Mouse (Mus musculus): ENCODE data around the gene Gcnt2. TPM values are rescaled to one million over a fixed set of nuclear protein-coding genes. Genes with fewer than 3 reads are reported as not detected.
"Not testable (repeated sequence)": the region's sequence is repeated elsewhere in the genome, so short reads cannot be mapped to it uniquely, and the experiment has no call there.

Gene Gcnt2
- total RNA-seq, 2 experiments from 2014 or later, result 13.9 to 14.1 TPM

GRCm38 (mm10) chr13:40868844-40869587 is 9.5 kb downstream of the Gcnt2 start:
- DNase-seq (ENCODE audit: low spot score in 2 of 2), result no peak

DNA sequence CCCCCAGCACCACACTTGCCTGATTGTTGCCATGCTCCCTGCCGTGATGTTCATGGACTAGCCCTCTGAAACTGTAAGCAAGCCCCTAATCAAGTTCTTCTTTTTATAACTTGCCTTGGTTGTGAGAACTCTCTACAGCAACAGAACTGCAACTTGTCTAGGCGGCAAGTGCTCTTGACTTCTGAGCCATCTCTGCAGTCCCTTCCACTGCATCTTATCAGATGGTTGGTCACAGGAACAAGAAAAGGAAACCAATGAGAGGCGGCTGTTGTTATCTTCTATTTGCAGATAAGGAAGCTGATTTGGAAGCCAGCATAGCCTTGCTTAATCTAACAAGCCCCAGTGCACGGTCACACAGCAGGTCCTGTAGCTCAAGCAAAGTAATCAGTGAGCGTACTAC is 14.5 kb downstream of the Gcnt2 start:
- no peak for DNase-seq (ENCODE audit: low spot score in 2 of 2)

- no peak for DNase-seq (ENCODE audit: low spot score in 2 of 2)
These were observed 15.9 kb downstream of the Gcnt2 start for GRCm38 (mm10) chr13:40875415-40875814.

DNA sequence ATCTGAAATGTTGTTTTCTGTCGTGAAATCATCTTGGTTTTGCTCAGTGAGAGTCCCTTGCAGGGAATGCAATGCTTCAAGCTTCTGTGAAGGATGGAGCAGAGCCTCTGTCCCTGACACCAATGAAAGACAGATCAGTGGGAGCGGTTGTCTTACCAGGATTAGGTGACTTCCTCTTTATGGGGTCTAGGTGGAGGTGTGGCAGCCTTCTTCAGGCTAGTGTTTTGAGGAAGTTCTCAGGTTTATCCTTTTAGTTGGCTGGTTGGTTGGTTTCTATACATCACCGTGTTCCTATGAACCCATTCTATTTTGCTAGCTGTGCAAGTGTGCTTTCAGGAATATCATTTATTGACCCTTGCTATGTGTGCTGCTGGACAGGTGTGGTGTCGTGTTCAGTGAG is 18.0 kb downstream of the Gcnt2 start:
- DNase-seq (ENCODE audit: low spot score in 2 of 2), result no peak

DNA sequence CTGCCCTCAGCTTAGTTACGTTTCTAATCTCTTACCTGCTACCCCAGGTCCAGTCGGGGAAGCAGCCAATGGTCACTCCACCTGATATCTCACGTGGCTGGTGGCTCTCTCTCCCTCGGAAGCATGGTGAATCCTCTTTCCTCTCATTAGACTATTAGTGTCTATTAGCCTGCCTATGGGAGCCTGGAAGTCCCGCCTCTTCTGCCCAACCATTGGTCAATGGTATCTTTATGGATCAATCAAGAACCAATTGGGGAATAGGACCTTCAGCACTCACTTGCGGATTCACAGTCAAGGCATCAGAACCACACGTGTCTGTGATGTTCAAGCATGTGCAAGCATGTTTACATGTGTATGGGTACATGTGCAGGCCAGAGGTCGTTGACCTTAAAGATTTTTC is 21.0 kb downstream of the Gcnt2 start:
- DNase-seq (ENCODE audit: low spot score in 2 of 2), result no peak

GRCm38 (mm10) chr13:40882606-40883005 is 23.1 kb downstream of the Gcnt2 start:
- no peak for DNase-seq (ENCODE audit: low spot score in 2 of 2)

GRCm38 (mm10) chr13:40883903-40884302 is 24.3 kb downstream of the Gcnt2 start:
- no peak for DNase-seq (ENCODE audit: low spot score in 2 of 2)

DNA sequence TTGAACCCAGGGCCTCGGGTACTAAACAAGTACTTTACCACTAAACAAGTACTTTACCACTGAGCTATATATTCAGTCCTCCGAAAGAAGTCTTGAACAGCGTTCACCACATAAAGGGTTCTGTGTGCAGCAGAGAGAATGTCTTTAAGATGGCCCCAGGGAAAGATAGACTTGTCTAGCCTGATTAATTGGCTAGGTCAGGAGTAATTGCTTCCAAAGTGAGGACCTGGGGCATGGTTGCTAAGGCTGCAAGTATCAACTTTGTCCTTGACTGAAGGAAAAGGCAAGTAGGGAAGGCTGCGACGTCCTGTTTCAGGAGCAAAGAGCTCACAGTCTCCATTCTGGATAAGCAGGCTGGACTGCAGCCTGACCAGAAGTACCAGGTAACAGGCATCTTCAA is 25.3 kb downstream of the Gcnt2 start:
- DNase-seq (ENCODE audit: low spot score in 2 of 2), result no peak

DNA sequence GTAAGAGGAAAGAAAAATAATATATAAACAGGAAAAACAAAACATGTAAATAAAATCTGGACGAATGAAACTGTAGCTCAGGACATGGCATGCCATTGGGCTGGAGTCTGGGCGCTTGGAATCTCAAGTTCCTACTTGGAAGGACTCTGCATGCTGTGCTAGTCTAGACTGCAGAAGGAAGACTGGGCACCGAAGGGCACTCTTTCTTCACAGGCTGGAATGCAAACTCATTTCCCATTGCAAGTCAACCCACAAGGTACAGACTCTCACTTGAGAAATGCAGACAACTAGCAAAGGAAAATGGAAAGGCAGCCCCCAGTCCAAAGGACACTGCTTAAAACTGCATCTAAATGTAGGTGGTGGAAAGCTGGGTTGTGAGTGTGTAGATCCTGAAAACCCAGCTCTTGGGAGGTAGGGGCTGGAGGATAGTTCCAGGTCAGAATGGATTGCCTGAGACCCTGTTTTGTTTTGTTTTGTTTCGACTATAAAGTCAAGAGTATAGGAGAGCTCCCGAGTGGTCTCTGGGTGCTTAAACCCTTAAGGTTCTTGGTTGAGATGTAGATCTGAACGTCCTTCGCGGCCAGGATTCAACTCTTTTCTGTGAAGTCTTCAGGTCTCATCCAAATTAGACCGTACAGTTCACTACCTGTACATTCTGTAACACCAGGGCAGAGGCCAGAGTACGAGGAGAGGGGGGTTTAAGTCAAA is 26.5 kb downstream of the Gcnt2 start:
- DNase-seq (ENCODE audit: low spot score in 2 of 2), result no peak

GRCm38 (mm10) chr13:40886643-40887381 is 27.3 kb downstream of the Gcnt2 start:
- DNase-seq (ENCODE audit: low spot score in 2 of 2), result peak in 1 of 2 experiments; percentile 19

DNA sequence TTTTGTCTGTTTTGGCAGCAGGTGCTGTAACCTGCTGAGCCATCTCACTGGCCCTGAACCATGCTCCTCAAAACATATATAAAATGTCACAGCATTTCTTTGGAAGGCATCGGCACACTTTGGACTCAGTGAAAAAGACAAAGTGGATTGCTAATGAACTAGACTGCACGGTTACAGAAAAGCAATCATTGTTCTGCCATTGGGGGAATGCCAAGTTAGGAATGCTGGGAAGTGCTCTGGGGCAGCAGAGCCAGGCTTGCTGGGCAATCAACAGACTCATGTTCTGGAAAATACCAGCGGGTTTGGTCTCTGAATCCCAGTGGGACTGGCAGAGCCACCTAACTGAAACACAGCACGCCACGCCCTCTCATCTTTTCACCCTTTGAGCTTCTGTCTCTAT is 31.0 kb downstream of the Gcnt2 start:
- peak; percentile 28 to 74 for DNase-seq (ENCODE audit: low spot score in 2 of 2)

DNA sequence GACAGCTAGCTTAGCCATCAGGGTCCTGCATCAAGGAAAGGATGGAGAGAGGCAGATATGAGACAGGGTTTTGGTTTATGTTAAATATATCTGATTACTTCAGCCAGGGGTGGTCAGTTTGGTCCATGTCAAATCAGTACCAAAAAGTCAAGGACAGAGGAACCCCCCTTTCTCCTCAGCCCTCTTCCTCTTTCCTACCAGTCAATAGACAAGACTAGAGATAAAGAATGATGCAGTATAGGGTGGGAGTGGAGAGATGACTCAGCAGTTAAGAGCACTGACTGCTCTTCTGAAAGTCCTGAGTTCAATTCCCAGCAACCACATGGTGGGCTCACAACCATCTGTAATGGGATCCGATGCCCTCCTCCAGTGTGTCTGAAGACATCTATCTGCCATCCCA is 31.8 kb downstream of the Gcnt2 start:
- not testable (repeated sequence) for DNase-seq (ENCODE audit: low spot score in 2 of 2)

- no peak for DNase-seq (ENCODE audit: low spot score in 2 of 2)
These were observed 32.5 kb downstream of the Gcnt2 start for GRCm38 (mm10) chr13:40892043-40892442.

GRCm38 (mm10) chr13:40892547-40892946 is 33.0 kb downstream of the Gcnt2 start:
- DNase-seq (ENCODE audit: low spot score in 2 of 2), result no peak

- DNase-seq (ENCODE audit: low spot score in 2 of 2), result no peak
These were observed 34.0 kb downstream of the Gcnt2 start for GRCm38 (mm10) chr13:40893573-40893972.

DNA sequence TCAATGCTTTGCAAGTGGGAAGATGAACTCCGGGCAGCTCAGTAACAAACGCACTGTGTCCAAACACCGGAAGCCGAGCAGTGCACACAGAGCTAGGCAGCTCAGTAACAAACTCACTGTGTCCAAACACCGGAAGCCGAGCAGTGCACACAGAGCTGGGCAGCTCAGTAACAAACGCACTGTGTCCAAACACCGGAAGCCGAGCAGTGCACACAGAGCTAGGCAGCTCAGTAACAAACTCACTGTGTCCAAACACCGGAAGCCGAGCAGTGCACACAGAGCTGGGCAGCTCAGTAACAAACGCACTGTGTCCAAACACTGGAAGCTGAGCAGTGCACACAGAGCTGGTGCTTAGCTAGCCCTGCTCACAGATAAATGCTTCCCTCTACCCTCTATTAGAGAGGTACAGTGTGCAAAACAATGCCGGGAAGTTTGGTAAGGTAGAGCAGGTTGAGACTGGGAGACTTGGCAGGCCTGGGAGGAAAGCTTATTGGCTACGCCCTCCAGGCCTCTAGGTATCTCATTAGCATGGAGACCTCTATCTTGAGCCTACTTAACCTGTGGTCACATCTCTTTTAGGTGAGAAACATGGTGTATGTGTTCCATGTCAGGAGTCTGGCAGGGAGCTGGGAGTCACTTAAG is 38.6 kb downstream of the Gcnt2 start:
- DNase-seq (ENCODE audit: low spot score in 2 of 2), result not testable (repeated sequence)

DNA sequence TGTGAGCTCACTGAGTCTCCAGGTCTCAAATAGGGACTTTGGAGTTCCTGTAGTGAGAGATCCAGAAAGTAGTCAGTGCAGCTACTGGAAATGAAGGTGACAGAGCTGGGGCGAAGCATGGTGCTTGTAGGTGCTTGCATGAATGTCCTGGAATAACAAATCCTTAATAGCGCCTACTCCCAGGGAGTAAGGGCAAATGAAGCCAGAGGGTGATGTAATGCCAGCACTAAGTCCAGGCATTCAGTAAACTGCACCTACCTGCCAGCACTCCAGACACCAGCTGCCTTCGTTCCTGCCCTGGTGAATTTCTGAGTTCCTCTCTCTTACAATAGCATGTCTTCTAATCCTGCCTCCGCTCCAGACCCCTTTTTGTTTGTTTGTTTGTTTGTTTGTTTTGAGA is 39.1 kb downstream of the Gcnt2 start:
- DNase-seq (ENCODE audit: low spot score in 2 of 2), result no peak

DNA sequence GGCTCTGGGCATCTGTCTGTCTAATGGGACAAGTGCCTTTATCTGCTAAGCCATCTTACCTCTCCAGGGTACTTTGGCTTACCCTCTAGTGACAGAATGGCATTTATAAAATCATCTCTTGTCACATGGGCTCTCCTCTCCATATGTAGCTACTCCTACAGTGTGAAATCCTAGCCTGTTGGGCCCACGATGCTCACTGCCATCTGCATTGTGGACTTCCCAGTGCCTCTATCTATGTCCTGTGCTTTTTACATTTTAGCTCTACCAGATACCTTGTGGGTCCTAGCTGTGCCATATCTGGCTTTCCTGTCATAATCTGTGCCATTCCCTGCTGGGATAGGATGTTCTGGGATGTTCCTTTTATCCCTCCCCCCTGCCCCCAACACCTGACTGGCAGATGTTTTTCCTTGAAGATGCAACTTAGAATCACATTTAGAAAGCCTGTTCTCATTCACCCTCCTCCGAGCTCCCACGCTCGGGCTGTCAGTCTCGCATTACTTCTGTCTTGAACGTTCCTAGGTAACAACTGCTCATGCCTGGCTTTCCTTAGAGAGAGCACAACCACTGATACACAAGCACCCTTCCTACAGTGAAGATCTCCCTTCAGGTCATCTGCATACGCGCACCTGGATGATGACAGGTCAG is 39.9 kb downstream of the Gcnt2 start:
- peak in 1 of 2 experiments; percentile 27 for DNase-seq (ENCODE audit: low spot score in 2 of 2)

DNA sequence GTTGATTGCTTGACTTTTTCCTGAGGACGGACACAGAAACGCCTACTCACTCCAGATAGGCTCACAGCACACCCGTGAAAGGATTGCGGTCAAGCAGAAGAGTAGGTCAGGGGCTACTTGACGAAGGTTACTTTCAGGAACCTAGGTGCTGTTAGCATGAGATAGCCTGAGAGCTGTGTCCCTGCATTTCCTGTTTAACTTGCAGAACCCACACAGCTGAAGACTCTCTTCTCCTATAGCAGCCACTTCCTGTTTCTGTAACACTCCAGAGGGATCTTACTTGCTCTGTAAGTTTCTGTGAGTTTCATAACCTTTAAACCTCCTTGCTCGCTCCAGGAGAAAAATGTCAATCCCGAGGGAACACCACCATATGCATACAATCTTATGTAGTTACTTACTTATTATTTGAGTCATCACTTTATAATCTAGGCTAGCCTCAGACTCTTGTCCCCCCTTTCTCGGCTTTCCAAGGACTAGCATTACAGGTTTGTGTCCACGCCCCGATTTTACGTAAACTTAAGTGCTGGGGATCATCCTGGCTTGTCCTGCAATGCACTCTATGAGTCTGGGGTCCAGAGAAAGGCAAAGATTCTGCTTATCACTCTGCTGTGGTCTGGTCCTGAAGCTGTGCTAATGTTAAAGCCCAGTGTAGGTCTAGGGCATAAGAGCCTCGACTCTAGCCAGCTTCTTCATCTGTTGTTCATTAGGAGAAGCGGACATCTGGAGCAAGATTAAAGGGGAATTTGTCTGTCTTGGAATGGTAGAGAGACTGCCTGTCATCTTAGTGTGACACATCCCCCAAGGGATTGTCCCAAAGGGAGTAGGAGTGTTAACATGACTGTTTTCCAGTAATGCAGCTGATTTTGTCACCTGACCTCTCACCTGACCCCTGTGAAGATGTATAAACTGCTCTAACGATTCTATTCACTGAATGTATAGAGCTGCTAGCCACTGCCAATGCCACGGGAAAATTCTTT is 40.7 kb downstream of the Gcnt2 start:
- no peak for DNase-seq (ENCODE audit: low spot score in 2 of 2)

DNA sequence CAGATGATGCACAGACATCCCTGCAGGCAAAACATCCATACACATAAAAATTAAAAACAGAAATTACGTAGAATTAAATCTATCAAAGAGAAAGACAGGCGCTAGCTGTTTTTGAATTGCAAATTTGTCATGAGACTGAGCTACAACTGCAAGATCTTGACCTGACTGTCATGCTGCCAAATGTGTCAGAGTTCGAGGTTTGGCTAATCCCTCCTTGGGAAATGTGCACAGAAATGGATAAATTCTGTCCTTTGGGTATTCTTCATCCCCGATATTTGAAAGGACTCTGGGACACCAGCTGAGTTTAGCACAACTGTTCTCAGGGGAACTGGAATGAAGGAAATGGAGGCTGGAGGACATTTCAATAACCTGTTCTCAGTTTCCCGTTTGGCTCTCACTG is 41.7 kb downstream of the Gcnt2 start:
- DNase-seq (ENCODE audit: low spot score in 2 of 2), result no peak
